Mouse (Mus musculus) c-Kit-negative CD71-positive TER-119-positive erythroid progenitor cells, embryonic 14.5 days (primary cell): Measurements from ENCODE around the gene Sp110.
"Not testable (repeated sequence)": the region's sequence is repeated elsewhere in the genome, so short reads cannot be mapped to it uniquely, and the experiment has no call there.

ENCODE experiments used
- DNase-seq: peaks from one replicate; pipeline ENCODE4 v3.0.0-alpha.2; 2013; ENCODE audit warnings: low read depth, low spot score

Sp110 gene

DNA sequence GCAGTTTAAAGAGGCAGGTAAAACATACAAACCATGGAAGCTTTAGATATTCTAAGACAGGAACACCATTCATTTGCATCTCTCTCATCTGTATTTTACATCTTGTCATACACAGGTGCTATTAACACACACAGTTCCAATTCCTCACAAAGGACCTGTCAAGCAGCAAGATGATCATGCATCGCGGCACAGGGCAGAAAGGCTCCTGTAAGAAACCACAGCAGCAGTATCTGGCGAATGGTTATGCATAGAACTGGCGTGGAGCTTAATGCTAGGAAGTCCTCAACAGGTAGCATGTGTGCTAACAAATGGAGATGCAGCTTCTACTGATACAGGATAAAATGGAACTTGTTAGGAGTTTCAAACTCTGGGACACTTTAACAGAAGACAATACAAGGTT lies 43.4 kb downstream of the Sp110 start:
- DNase-seq: not testable (repeated sequence)

DNA sequence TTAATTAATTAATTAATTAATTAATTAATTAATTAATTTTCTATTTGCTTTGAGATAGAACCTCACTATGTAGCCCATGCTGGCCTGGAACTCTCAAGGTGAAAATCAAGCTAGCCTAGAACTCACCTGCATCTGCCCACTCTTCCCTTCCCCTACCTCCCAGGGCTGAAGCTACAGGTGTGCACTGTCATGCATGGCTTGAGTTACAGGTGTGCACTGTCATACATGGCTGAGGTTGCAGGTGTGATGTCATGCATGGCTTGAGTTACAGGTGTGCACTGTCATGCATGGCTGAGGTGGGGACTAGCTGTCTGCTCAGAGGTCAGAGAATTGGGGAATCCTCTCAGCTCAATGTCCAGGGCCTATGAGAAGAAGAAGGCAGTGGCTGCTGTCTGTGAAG lies 52.2 kb downstream of the Sp110 start:
- DNase-seq: not testable (repeated sequence)

DNA sequence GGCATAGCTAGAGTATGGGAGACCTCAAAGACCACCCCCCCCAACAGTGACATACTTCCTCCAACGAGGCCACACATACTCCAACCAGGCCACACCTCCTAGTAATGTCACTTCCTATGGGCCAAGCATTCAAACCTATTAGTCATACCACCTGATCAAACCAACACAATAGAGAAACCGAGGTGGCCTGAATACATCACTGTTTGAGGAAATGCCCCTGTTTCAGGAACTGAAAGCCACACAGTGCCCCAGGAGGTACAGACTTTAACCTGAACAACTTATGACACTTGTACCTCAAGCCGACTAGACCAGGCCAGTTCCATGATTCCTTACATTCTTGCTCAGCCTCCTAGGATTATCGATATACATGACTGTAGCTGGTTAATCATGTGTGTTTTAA lies 54.8 kb downstream of the Sp110 start:
- DNase-seq: not testable (repeated sequence)

DNA sequence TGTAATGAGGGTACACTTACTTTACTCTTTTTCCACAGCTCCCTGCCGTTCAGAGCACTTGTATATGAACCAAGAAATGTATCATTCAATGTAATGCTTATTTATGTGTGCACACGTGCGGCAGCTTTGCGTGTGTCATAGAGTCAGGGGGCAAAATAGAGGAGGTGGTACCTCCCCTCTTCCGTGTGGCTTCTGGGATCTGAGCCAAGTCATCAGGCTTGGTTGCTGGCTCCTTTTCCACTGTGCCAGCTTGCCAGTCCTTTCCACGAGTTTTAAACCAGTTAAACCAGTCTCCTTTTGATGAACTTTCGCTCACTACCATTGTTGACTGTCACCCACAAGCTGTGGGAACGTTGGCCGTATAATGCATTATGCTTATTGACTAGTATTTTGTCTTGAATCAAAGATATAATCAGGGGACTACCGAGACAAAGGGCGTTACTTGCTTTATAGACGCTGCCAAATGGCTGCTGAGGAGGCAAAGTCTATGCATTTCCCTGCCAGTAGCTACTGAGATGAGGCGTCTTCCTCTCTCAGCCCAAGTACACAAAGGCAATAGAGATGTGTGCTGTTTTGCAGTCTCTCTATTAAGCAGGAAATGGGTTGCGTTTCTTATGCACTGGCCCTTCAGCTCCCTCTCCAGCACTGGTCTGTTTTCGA lies 70.0 kb downstream of the Sp110 start:
- DNase-seq: not testable (repeated sequence)
